ENCODE assay signal across 29 mouse cellular contexts in the genomic region with DNA sequence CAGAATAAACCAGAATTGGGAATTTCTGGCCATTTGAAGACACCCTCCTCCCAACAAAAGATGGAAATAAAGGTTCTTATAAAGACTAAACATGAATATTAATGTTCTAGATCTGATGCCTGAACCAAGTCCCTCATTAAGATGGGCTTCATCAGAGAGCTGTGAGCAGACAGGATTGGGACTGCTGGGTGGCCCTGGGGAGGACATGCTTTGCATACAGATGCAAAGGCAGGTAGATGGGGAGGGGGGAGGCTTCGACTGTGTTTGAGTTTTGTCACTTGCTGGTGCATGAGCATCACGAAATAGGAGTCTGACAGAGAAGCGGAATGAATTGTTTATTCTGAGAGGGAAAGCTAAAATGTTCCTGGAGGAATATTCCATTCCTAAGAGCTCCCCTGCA. TPM values are rescaled to one million over a fixed set of nuclear protein-coding genes. Genes with fewer than 3 reads are reported as not detected.
DNase-seq lines count a peak whose midpoint lies in the region; ATAC-seq and TF ChIP-seq lines count a peak whose summit lies in the region.
"Had no signal": no experiment of that assay in that cellular context is flagged by ENCODE, and none has a peak within 500 bp of the region (broad histone marks: within the 10 kb centered on the region; RNA-seq: fewer than 3 reads in every experiment).

No protein-coding gene starts in this region.

- H3K27ac ChIP-seq in forebrain, embryonic 13.5 days, result no peak overlapping the region
- H3K27ac ChIP-seq in forebrain, embryonic 12.5 days, result no peak overlapping the region
- no peak overlapping the region for H3K27ac ChIP-seq in heart, adult 2 months
- H3K27ac ChIP-seq in midbrain, embryonic 14.5 days (replicated peaks; ENCODE audit: low read depth, low read length), result no peak overlapping the region
- no peak overlapping the region for H3K27ac ChIP-seq in midbrain, embryonic 10.5 days (replicated peaks)
- H3K27ac ChIP-seq: embryonic facial prominence, embryonic 10.5 days; embryonic facial prominence, embryonic 13.5 days; gastrocnemius, adult 2 months; heart, embryonic 10.5 days; heart, embryonic 13.5 days; hindbrain, embryonic 14.5 days; hindbrain, postnatal 0 days had no signal

- no peak overlapping the region for H3K9ac ChIP-seq in forebrain, embryonic 13.5 days
- H3K9ac ChIP-seq in forebrain, embryonic 12.5 days, result no peak overlapping the region
- H3K9ac ChIP-seq in heart, adult 2 months (ENCODE audit: low read depth, low read length), result no peak overlapping the region
- no peak overlapping the region for H3K9ac ChIP-seq in midbrain, embryonic 14.5 days (replicated peaks; ENCODE audit: low read length)
- H3K9ac ChIP-seq: embryonic facial prominence, embryonic 13.5 days; heart, embryonic 13.5 days; hindbrain, embryonic 14.5 days had no signal

- TF ChIP-seq CTCF in heart, adult 2 months (IDR thresholded peaks at IDR 0.05), result no peak
- TF ChIP-seq CTCF in brain, embryonic 14.5 days (IDR thresholded peaks at IDR 0.05; ENCODE audit: borderline replicate concordance, extremely low read depth, insufficient read depth, insufficient read length), result no peak

- H3K79me2 ChIP-seq in heart, adult 2 months (replicated peaks; ENCODE audit: control insufficient read depth, insufficient read depth, low read length), result no peaks in the 10 kb centered on the region

- H3K4me3 ChIP-seq in forebrain, embryonic 13.5 days, result no peak overlapping the region
- no peak overlapping the region for H3K4me3 ChIP-seq in forebrain, embryonic 12.5 days (replicated peaks)
- H3K4me3 ChIP-seq in heart, adult 2 months, result no peak overlapping the region
- no peak overlapping the region for H3K4me3 ChIP-seq in midbrain, embryonic 14.5 days (replicated peaks; ENCODE audit: low read depth, low read length)
- no peak overlapping the region for H3K4me3 ChIP-seq in midbrain, embryonic 10.5 days
- H3K4me3 ChIP-seq: embryonic facial prominence, embryonic 10.5 days; embryonic facial prominence, embryonic 13.5 days; erythroblast, embryonic 14.5 days; gastrocnemius, adult 2 months; heart, embryonic 10.5 days; heart, embryonic 13.5 days had no signal

- DNase-seq in heart, adult 11 months, result peak; percentile 45
- DNase-seq in heart, adult 2 months, result no peak
- peak; percentile 39 for DNase-seq in midbrain, embryonic 14.5 days
- DNase-seq in midbrain, embryonic 10.5 days (ENCODE audit: low spot score), result no peak
- DNase-seq in brain, embryonic 14.5 days (ENCODE audit: low read depth), result peak; percentile 58
- DNase-seq in cerebellum, adult 11-12 months, result no peak
- DNase-seq: adrenal gland, adult 8-10 months; adrenal gland, postnatal 25 days; cerebellum, adult 2 months; cerebellum, postnatal 10 days; cerebellum, postnatal 36 days; embryo, embryonic 11 days; gastrocnemius, adult 2 months; gastrocnemius, postnatal 14 days; heart, adult 18-20 months; heart, postnatal 14 days; heart, postnatal 4 days had no signal

- 72% methylated on average over 3 of the region's 3 CpGs for WGBS in forebrain, embryonic 13.5 days
- WGBS in forebrain, embryonic 12.5 days, result 77% methylated on average over 3 of the region's 3 CpGs
- 77% methylated on average over 3 of the region's 3 CpGs for WGBS in heart, adult 2 months
- 63% methylated on average over 3 of the region's 3 CpGs for WGBS in midbrain, embryonic 14.5 days
- 80% methylated on average over 3 of the region's 3 CpGs for WGBS in midbrain, embryonic 10.5 days

- TF ChIP-seq EP300 in heart, adult 2 months (IDR thresholded peaks at IDR 0.05; ENCODE audit: insufficient read depth, low read depth, low read length), result no peak

- intact Hi-C loops in heart, adult 2 months (cut with DNase I), result no loop called here

- H3K27me3 ChIP-seq in forebrain, embryonic 13.5 days, result no peaks in the 10 kb centered on the region
- no peaks in the 10 kb centered on the region for H3K27me3 ChIP-seq in forebrain, embryonic 12.5 days
- H3K27me3 ChIP-seq in heart, adult 2 months (ENCODE audit: control insufficient read depth, insufficient read depth, low read length), result no peaks in the 10 kb centered on the region
- no peaks in the 10 kb centered on the region for H3K27me3 ChIP-seq in midbrain, embryonic 14.5 days (ENCODE audit: control insufficient read depth, insufficient read depth, low read length)
- H3K27me3 ChIP-seq in midbrain, embryonic 10.5 days (ENCODE audit: low read depth, poor library complexity, severe bottlenecking), result no peaks in the 10 kb centered on the region

- ATAC-seq in forebrain, embryonic 13.5 days, result peak; percentile 50; the same call in 1 of the 2 replicates
- no peak for ATAC-seq in forebrain, embryonic 12.5 days (ENCODE audit: low FRiP score)
- no peak for ATAC-seq in midbrain, embryonic 14.5 days (ENCODE audit: low FRiP score, low TSS enrichment)
- ATAC-seq: activated CD4-positive, CD25-positive, alpha-beta regulatory T cell, adult 4 months; hindbrain, postnatal 0 days; inflammation-experienced regulatory T-cells, adult 6 months; intestine, embryonic 16.5 days had no signal

- H3K9me3 ChIP-seq in forebrain, embryonic 13.5 days (replicated peaks), result no peaks in the 10 kb centered on the region
- no peaks in the 10 kb centered on the region for H3K9me3 ChIP-seq in forebrain, embryonic 12.5 days
- no peaks in the 10 kb centered on the region for H3K9me3 ChIP-seq in midbrain, embryonic 14.5 days (ENCODE audit: control insufficient read depth, low read length)
- no peaks in the 10 kb centered on the region for H3K9me3 ChIP-seq in midbrain, embryonic 10.5 days (replicated peaks)
- H3K9me3 ChIP-seq: embryonic facial prominence, embryonic 10.5 days; embryonic facial prominence, embryonic 13.5 days; heart, embryonic 10.5 days; heart, embryonic 13.5 days had no signal

- H3K36me3 ChIP-seq in forebrain, embryonic 13.5 days (ENCODE audit: poor library complexity, severe bottlenecking), result no peaks in the 10 kb centered on the region
- no peaks in the 10 kb centered on the region for H3K36me3 ChIP-seq in forebrain, embryonic 12.5 days (replicated peaks)
- H3K36me3 ChIP-seq in heart, adult 2 months (ENCODE audit: control insufficient read depth, insufficient read depth, low read length), result no peaks in the 10 kb centered on the region
- no peaks in the 10 kb centered on the region for H3K36me3 ChIP-seq in midbrain, embryonic 14.5 days (ENCODE audit: control insufficient read depth, insufficient read depth, low read length)
- no peaks in the 10 kb centered on the region for H3K36me3 ChIP-seq in midbrain, embryonic 10.5 days
- H3K36me3 ChIP-seq: embryonic facial prominence, embryonic 10.5 days; embryonic facial prominence, embryonic 13.5 days; heart, embryonic 10.5 days; heart, embryonic 13.5 days had no signal

- TF ChIP-seq POLR2A in heart, adult 2 months (IDR thresholded peaks at IDR 0.05; ENCODE audit: insufficient read depth, low read depth, low read length), result no peak
- TF ChIP-seq POLR2A in brain, embryonic 14.5 days (IDR thresholded peaks at IDR 0.05; ENCODE audit: borderline replicate concordance, extremely low read depth, insufficient read depth, insufficient read length, poor library complexity, severe bottlenecking), result no peak

- H3K4me2 ChIP-seq in forebrain, embryonic 13.5 days, result no peak overlapping the region
- H3K4me2 ChIP-seq in forebrain, embryonic 12.5 days, result no peak overlapping the region
- H3K4me2 ChIP-seq in midbrain, embryonic 14.5 days (ENCODE audit: low read length), result no peak overlapping the region
- H3K4me2 ChIP-seq: embryonic facial prominence, embryonic 13.5 days; heart, embryonic 13.5 days; hindbrain, embryonic 14.5 days had no signal

- peaks cover 11% of the 10 kb centered on the region; the same call in 1 of the 2 replicates for H3K4me1 ChIP-seq in forebrain, embryonic 13.5 days
- peaks cover 7% of the 10 kb centered on the region; the same call in 1 of the 2 replicates for H3K4me1 ChIP-seq in forebrain, embryonic 12.5 days
- H3K4me1 ChIP-seq in heart, adult 2 months (ENCODE audit: control insufficient read depth, insufficient read depth, low read length), result peaks cover 2% of the 10 kb centered on the region
- no peaks in the 10 kb centered on the region for H3K4me1 ChIP-seq in midbrain, embryonic 14.5 days (ENCODE audit: control insufficient read depth, insufficient read depth, low read length)
- no peaks in the 10 kb centered on the region for H3K4me1 ChIP-seq in midbrain, embryonic 10.5 days
- H3K4me1 ChIP-seq: embryonic facial prominence, embryonic 10.5 days; embryonic facial prominence, embryonic 13.5 days had no signal

RNA-seq across cellular contexts. Expression of gene Hivep3, which starts 12.1 kb away (rescaled TPM):
- 8.8 and 10.5 TPM in 2 replicates for polyA plus RNA-seq in forebrain, embryonic 13.5 days (2015; fragmentation: Nextera tagmentation; extraction: Ambion mirVana)
- 3.2 and 4.2 TPM in 2 replicates for polyA plus RNA-seq in forebrain, embryonic 12.5 days (2016; fragmentation: Nextera tagmentation; extraction: Ambion mirVana)
- total RNA-seq in heart, adult 2 months (2021), result 1 to 10 TPM; 5.1 to 8.2 TPM
- polyA plus RNA-seq in heart, adult 2 months (2012; rRNA removed), result 6.0 and 9.3 TPM in 2 replicates
- polyA plus RNA-seq in midbrain, embryonic 14.5 days (2014; fragmentation: Nextera tagmentation; extraction: Ambion mirVana), result 17.1 and 17.2 TPM in 2 replicates
- polyA plus RNA-seq in midbrain, embryonic 10.5 days (2016; fragmentation: Nextera tagmentation; extraction: Ambion mirVana), result 0.64 and 1.0 TPM in 2 replicates
- 14.1 and 14.8 TPM in 2 replicates for polyA plus RNA-seq in brain, embryonic 14.5 days (2012; rRNA removed)

Comparison
In these comparisons a context has a peak if more than half of its experiments do, and no peak if none do; other contexts are left out.
1. DNase-seq: peak in heart, adult 11 months (single experiment), midbrain, embryonic 14.5 days (single experiment) and brain, embryonic 14.5 days (single experiment); none in heart, adult 2 months (0 of 2), midbrain, embryonic 10.5 days (single experiment) and cerebellum, adult 11-12 months (single experiment).